Mouse (Mus musculus) embryonic stem cell, embryonic (primary cell): ENCODE results near the gene Clcnka.

Experiments used
- CTCF ChIA-PET, 4 experiments: fragments of 300-600 bp in 2 of 4; fragments of 350-600 bp in 2 of 4; sonication (Branson Sonifier 250); formaldehyde crosslinking; loops; one replicate each; lab custom pipeline; 2022; ENCODE audit warnings: inconsistent platforms in 2 of 4; lab: Charles Lee
- POLR2A ChIA-PET, 4 experiments: fragments of 300-600 bp in 2 of 4; fragments of 350-600 bp in 2 of 4; sonication (Branson Sonifier 250); formaldehyde crosslinking; loops; one replicate each; lab custom pipeline; 2022; ENCODE audit warnings: antibody characterized with exemption in 4 of 4, inconsistent platforms in 1 of 4; lab: Charles Lee

Clcnka gene

DNA sequence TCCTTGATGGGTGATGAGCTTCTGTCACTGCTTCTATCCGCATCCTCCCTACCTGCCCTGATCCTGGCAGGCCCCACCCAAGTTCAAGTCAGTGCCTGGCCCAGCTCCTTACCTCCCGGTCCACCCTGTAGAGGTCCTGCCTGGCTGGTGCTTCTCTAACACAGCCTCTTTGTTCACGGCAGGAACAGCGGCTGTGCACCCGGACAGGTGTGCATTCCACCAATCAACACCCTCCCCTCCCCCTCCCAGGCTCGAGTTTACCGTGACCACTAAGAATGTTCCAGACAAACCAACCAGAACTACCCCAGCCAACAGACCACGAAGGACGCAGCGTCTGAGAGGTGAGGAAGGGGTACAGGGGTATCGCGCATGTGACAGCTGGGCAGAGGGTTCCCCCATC is at the start of gene Clcnka:
Gene Clcnka, minus strand, starts transcription at position 180 of the 400 bp plus-strand sequence.
- POLR2A ChIA-PET, result interaction anchor here (0.6 to 2.6 kb wide), 11 partner anchors 9 to 246 kb away, joined by 3 to 9 read pairs (median 3); no protein-coding TSS in a partner anchor

DNA sequence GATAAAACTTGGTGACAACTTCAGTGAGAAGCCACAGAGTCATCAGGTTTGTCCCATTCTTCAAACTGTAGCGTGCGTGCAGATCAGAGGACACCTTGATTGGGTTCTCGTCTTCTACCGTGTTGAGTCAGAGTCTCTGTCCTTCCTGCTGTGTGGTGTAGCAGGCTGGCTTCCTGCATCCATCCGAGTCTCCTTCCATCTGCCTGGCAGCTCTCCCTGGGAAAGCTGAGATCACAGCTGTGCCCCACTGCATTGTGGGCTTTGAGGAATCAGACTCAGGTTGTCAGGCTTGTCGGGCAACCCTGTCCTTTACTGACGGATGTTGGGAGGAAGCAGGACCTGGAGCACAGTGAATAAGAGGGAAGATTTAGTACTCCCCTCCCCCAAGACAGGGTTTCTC is 47.7 kb upstream of the Clcnka start:
- CTCF ChIA-PET, result interaction anchor here in 3 of 4 experiments (0.5 to 2.7 kb wide), 6 partner anchors 13 to 297 kb away, joined by 3 to 7 read pairs (median 3); no protein-coding TSS in a partner anchor
- POLR2A ChIA-PET, result interaction anchor here in 2 of 4 experiments (0.9 to 5.7 kb wide), 13 partner anchors 8 to 142 kb away, joined by 3 to 82 read pairs (median 5); partner anchors contain the start of gene Srarp (in 1 of the 2)

More for the DNA sequence above, at the start of gene Clcnka:
- CTCF ChIA-PET, result interaction anchor here (0.5 to 3.7 kb wide), 13 partner anchors 11 to 154 kb away, joined by 3 to 17 read pairs (median 5); no protein-coding TSS in a partner anchor

DNA sequence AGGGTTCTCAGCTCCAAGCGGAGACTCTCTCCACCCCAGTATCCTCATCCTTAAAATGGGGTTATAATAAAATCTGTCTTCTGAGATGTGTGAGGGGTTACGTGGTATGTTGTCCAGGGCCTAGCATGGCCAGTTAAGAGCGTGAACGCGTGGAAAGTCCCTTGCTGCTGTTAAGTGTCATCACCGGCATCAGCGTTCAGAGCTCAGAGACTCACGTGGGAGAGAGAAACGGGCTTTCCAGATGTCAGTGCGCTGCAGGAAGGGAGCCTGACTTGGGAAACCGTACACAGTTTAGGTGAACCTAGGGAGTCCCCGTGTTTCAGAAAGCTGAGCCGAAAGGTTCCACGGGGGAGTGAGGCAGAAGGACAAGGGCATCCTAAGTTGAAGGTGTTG is 46.8 kb upstream of the Clcnka start:
- POLR2A ChIA-PET, result interaction anchor here in 3 of 4 experiments (0.6 to 5.7 kb wide), 13 partner anchors 9 to 126 kb away, joined by 3 to 82 read pairs (median 5); partner anchors contain the start of gene Srarp (in 1 of the 3)
- CTCF ChIA-PET, result interaction anchor here in 3 of 4 experiments (0.5 to 2.1 kb wide), 7 partner anchors 11 to 295 kb away, joined by 3 to 4 read pairs (median 3); no protein-coding TSS in a partner anchor

DNA sequence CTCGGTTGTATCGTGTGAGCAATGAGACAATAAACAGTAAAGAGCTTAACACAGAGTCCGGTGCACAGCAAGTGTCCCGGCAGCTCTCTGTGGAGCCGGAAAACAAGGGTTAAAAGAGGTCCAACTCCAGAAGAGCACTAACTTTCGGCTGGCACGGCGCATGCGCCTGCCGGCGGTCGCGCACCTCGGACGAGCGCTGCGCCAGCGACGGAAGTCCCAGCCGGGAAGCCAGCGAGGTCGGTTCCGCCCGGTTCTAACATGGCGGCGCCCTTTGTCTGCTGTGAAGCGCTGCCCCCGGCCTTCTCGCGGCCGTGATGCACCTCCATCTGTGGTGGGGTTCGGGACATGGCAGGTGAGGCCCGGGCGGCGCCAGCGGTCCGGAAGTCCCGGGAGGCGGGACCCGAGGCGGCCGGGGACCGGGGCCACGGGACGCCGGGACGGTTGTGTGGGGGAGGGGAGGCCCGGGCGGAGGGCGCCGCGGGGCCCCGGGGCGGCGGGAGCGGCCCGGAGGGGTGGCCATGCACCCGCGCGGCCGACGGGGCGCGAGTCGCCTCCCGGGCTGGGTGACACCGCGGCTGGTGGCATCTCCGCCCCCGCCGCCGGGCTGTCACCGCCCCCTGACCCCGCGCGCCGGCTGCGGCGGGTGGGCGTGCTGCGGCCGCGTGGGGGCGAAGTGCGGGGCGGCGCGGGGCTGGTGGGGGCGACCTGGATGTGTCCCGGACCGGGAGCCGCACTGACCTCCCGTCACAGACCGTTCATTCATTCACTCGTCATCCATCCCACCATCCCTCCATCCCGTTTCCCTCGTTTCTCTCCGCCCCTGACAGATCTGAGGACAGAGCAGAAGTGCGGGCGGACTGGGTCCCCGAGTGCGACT is 46.2 kb upstream of the Clcnka start, which contains the start of gene Zbtb17:
Gene Zbtb17, plus strand, starts transcription at position 204 of the 877 bp plus-strand sequence.
- POLR2A ChIA-PET, result interaction anchor here (0.6 to 6.5 kb wide), 21 partner anchors 9 to 153 kb away, joined by 3 to 127 read pairs (median 5); partner anchors contain the start of gene Srarp (in 2 of the 4)
- CTCF ChIA-PET, result interaction anchor here in 3 of 4 experiments (0.5 to 2.1 kb wide), 9 partner anchors 10 to 294 kb away, joined by 3 to 4 read pairs (median 3); no protein-coding TSS in a partner anchor

DNA sequence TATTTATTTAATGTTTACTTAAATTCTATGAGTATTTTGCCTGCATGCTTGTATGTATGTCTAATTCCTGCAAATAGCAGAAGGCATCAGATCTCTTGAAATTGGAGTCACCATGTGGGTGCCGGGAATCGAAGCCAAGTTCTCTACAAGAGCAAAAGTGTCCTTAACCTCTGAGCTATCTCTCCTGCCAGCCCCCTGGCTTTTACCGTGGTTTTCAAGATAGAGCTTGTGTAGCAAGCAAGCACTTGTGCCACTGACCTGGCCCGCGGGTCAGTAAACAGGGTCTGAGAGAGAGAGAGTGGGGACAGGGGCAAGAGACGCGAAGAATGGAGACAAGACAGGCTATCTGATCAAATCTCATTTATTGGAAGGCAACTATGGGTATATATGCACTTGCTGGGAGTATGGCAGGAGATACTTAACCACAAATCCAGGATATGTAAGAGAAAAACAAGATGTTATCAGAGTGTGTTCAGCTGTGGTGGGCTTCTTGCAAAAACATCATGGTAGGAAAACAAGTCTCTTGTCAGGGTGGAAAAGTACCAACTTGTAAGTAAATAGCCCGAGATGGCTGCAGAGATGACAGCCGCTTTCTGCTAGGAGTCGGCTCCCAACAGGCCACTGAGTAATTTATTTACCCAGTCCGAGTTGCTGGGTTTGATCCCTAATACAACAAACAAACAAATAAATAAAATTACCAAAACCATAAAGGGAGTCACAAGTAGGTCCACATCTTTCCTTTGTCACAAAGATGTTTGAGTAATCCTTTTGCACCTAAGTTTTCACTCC is 45.3 kb upstream of the Clcnka start:
- ChIA-PET POLR2A (interaction anchor here in 3 of 4 experiments (0.6 to 6.5 kb wide), 15 partner anchors 8 to 627 kb away, joined by 3 to 127 read pairs (median 5); partner anchors contain the start of gene Srarp (in 2 of the 3)), CTCF (interaction anchor here in 2 of 4 experiments (0.5 to 2.1 kb wide), 7 partner anchors 9 to 32 kb away, joined by 3 to 4 read pairs (median 3); no protein-coding TSS in a partner anchor)

DNA sequence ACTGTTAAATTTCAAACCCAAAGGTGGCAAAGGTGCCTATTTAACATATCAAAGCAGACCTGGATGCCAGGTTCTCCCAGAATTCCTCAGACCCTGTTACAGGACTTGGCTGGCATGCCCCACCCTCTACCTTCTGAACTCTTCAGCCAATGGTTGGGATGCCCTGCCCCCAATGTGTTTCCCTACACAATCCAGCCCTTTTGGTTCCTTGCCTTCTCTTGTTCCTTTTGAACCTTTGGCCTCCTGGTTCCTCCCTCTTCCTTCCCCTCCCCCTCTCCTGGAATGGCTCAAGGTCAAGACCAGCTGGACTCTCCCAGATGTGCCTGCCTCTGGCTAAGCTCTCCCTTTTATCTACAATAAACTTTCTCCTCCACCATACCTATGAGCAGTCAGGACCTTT is 42.4 kb upstream of the Clcnka start:
- CTCF ChIA-PET, result interaction anchor here in 3 of 4 experiments (0.5 to 2.7 kb wide), 13 partner anchors 8 to 339 kb away, joined by 3 to 20 read pairs (median 5); no protein-coding TSS in a partner anchor
- POLR2A ChIA-PET, result interaction anchor here (0.5 to 6.5 kb wide), 56 partner anchors 8 to 791 kb away, joined by 3 to 127 read pairs (median 5); partner anchors contain the start of genes Hspb7 (in 1 of the 4) and Srarp (in 1 of the 4)

DNA sequence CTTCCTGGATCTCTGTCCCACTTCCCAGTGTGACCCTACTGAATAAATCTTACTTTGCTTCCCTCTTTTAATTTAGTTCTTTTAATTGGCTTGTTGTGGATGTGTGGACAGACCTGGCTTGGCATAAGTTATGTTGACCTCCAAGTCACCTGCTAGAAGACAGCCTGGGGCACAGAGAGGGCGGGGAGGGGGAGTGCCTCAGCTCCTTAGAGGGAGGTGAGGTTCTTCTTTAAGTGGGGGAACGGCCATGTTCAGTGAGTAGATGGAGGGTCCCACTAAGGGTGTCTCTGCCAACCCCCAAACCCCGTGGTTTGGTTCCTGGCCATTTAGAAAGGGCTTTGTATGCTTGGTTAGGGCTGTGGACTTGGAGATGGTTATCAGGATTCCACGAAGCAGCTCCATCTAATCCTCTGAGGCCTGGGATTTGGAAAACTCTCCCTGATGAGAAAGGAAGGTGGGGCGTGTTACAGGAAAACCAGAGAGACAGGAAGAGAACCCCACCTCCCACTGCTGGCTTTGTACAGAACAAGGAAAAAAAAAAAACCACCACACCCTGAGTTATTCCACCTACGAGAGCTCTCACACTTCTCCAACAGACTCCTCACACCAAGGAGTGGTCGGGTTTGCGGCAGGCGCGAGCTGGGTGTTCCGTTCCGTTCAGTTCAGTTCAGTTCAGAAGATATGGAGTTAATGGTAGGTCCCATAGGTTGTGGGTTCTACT is 40.7 kb upstream of the Clcnka start:
- POLR2A ChIA-PET, result interaction anchor here (0.5 to 6.5 kb wide), 35 partner anchors 8 to 631 kb away, joined by 3 to 127 read pairs (median 4); no protein-coding TSS in a partner anchor
- CTCF ChIA-PET, result interaction anchor here in 3 of 4 experiments (0.6 to 1.7 kb wide), 15 partner anchors 8 to 246 kb away, joined by 3 to 5 read pairs (median 3); partner anchors contain the start of gene Rsc1a1 (in 1 of the 3)

DNA sequence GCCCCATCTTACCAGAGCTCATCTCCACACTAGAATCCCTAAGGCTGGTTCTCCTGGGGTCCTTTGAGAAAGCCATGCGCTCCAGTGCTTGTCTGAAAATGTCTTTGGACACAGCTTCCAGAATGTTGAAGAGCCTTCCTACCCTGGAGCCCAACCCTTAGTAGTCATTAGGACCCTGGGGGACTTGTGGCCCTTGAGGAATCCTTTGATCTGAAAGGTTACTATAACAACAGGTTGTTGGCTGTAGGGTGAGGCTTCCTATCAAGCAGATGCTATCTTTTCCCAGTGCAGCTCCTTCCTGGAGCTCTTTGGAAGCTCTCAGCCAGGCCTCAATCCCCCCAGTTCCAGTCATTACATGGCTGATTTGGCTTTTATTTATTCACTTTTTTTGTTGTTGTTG is 37.5 kb upstream of the Clcnka start, which contains the start of gene Srarp:
Gene Srarp, minus strand, starts transcription at position 132 of the 400 bp plus-strand sequence.
- POLR2A ChIA-PET, result interaction anchor here in 3 of 4 experiments (0.5 to 9.4 kb wide), 18 partner anchors 7 to 635 kb away, joined by 3 to 90 read pairs (median 5); partner anchors contain the start of gene Zbtb17 (in 2 of the 3)
- CTCF ChIA-PET, result interaction anchor here in 3 of 4 experiments (0.6 to 2.0 kb wide), 9 partner anchors 10 to 269 kb away, joined by 3 to 9 read pairs (median 5); no protein-coding TSS in a partner anchor

DNA sequence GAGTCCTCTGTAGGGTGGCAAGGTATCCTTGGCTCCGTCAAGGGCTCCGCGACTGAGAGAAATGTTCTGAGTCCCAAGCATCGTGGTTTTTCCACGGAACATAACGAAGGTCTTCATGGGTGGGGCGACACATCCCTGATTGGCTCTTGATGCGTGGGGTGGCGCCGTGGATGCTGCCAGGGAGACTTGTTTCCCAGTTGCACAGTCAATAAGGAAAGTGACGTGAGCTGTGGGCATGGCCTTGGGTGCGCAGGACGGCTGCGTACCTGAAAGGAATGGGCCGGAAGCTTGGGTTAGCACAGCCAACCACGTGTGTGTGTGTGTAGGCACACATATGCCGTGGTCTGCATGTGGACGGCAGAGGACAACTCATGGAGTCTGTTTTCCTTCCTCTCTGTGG is 34.7 kb upstream of the Clcnka start:
- ChIA-PET CTCF (interaction anchor here (0.5 to 5.0 kb wide), 26 partner anchors 9 to 266 kb away, joined by 3 to 82 read pairs (median 5); partner anchors contain the start of gene Hspb7 (in 2 of the 4)), POLR2A (interaction anchor here (0.6 to 9.4 kb wide), 70 partner anchors 8 to 636 kb away, joined by 3 to 90 read pairs (median 5); partner anchors contain the start of genes Hspb7 (in 2 of the 4), Zbtb17 (in 2 of the 4) and Spen (in 1 of the 4))

DNA sequence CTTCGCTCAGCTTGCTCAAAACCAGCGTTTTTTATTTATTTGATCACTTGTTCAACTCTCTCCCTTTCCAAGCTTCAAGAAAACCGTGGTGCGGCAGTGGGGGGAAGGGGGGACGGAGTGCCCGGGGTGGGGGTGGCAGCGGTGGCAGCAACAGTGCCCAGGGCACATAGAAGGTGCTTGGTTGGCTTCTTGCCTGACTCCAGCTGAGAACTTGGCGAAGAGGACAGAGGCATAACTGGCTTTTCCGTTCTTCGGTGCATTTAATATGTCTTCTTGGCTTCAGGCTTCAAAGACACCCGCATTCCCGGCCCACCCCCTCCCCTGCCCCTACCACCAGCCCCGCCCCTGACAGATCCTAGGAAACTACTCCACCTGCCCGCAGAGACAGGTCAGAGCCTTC is 34.1 kb upstream of the Clcnka start:
- CTCF ChIA-PET, result interaction anchor here (0.5 to 5.0 kb wide), 29 partner anchors 9 to 265 kb away, joined by 3 to 82 read pairs (median 5); partner anchors contain the start of gene Hspb7 (in 1 of the 4)
- POLR2A ChIA-PET, result interaction anchor here (0.5 to 9.4 kb wide), 80 partner anchors 7 to 843 kb away, joined by 3 to 90 read pairs (median 4); partner anchors contain the start of genes Hspb7 (in 2 of the 4), Zbtb17 (in 2 of the 4), Fam131c (in 1 of the 4) and Spen (in 1 of the 4)

DNA sequence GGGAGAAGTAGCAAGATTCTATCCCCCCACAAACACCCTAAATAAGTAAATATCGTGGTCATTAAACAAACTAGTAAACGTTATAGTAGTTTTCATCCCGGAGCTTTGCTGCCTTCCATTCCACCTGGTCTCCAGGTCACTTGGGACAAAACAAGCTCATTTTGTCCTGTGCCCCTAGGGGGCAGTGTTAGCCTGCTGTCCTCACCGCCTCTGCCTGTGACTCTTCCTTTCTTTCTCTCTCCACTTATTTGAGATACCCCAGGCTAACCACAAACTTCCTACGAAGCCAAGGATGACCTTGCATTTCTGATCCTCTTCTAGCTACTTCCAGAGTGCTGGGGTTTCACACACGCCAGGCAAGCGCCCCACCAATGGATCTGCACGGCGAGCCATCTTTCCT is 32.5 kb upstream of the Clcnka start:
- ChIA-PET CTCF (interaction anchor here in 3 of 4 experiments (0.5 to 5.0 kb wide), 86 partner anchors 8 to 576 kb away, joined by 3 to 82 read pairs (median 4); partner anchors contain the start of genes Hspb7 (in 2 of the 3), Fblim1 (in 1 of the 3), Tmem82 (in 1 of the 3) and Zbtb17 (in 1 of the 3)), POLR2A (interaction anchor here in 3 of 4 experiments (0.6 to 9.4 kb wide), 44 partner anchors 8 to 270 kb away, joined by 3 to 90 read pairs (median 6); partner anchors contain the start of genes Clcnka (in 1 of the 3), Clcnkb (in 1 of the 3), Hspb7 (in 1 of the 3) and Zbtb17 (in 1 of the 3))

DNA sequence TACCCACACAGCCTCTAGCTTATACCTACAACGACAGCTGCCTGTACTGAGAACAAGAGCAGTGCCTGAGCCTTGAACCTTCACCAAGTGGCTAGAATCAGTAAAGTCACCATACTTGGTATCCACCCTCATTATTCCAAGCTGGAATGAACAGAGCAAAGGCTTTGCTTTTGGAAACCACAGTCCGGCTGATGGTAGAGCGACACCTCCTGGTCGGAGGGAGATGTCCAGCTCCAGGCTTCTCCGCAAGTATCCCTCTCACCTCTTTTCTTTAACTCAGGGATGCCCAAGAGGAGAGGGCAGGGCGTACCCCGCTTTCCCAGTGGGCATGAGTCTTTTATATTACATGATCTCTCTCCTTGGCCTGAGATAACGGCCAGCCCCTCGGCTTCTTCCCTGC is 31.3 kb upstream of the Clcnka start:
- ChIA-PET POLR2A (interaction anchor here (0.6 to 11.8 kb wide), 27 partner anchors 9 to 363 kb away, joined by 3 to 342 read pairs (median 4); partner anchors contain the start of genes Hspb7 (in 2 of the 4), Casp9 (in 1 of the 4) and Zbtb17 (in 1 of the 4)), CTCF (interaction anchor here (0.5 to 5.0 kb wide), 61 partner anchors 9 to 581 kb away, joined by 3 to 82 read pairs (median 4); partner anchors contain the start of genes Hspb7 (in 3 of the 4) and Zbtb17 (in 1 of the 4))

DNA sequence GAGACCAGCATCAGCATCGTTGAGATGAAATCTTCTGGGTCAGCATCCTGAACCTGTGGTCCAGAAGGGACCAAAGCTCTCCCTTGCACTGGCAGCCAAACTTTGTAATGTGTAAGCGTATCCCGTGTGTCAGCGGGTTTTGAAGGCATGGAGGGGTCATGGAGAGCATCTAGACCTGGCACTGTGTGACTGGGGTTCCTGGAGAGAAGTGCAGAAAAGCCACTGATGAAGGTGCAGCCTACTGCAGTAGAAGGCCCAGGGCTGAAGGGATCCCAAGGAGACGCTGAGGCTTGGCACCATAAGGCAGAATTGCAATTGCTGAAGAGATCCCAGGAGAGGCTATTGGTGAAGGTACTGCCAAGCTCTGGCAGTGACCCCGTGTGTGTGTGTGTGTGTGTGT is 30.9 kb upstream of the Clcnka start:
- POLR2A ChIA-PET, result interaction anchor here (0.6 to 11.8 kb wide), 25 partner anchors 9 to 364 kb away, joined by 3 to 342 read pairs (median 4); partner anchors contain the start of genes Hspb7 (in 2 of the 4), Casp9 (in 1 of the 4) and Zbtb17 (in 1 of the 4)
- CTCF ChIA-PET, result interaction anchor here (0.5 to 5.0 kb wide), 51 partner anchors 8 to 581 kb away, joined by 3 to 82 read pairs (median 4); partner anchors contain the start of genes Hspb7 (in 3 of the 4) and Zbtb17 (in 1 of the 4)

DNA sequence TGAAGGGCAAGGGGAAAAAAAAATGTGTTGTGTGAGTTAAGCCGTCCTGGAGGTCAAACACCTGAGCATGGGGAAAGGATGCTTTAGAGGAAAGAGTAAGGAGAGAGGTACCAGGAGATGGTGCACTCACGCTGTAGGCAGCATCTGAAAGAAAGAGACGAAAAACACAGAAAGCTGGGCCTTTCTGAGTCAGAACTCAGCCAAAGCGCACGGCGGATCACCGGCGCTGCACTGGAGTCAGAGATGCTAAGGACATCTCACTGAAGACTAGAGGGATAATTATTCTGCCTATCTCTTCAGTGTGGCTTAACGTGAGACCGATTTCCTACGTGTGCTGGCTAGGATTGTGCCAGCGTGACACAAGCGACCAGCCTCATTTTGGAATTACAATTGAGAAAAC is 29.4 kb upstream of the Clcnka start:
- ChIA-PET POLR2A (interaction anchor here in 3 of 4 experiments (0.6 to 11.8 kb wide), 38 partner anchors 8 to 322 kb away, joined by 3 to 342 read pairs (median 6); partner anchors contain the start of genes Zbtb17 (in 2 of the 3), Clcnkb (in 1 of the 3), Rsc1a1 (in 1 of the 3) and Srarp (in 1 of the 3)), CTCF (interaction anchor here (0.6 to 3.5 kb wide), 7 partner anchors 16 to 227 kb away, joined by 3 to 28 read pairs (median 5); no protein-coding TSS in a partner anchor)
